Mouse (Mus musculus): ENCODE measurements around the gene Gnat2.

DNA sequence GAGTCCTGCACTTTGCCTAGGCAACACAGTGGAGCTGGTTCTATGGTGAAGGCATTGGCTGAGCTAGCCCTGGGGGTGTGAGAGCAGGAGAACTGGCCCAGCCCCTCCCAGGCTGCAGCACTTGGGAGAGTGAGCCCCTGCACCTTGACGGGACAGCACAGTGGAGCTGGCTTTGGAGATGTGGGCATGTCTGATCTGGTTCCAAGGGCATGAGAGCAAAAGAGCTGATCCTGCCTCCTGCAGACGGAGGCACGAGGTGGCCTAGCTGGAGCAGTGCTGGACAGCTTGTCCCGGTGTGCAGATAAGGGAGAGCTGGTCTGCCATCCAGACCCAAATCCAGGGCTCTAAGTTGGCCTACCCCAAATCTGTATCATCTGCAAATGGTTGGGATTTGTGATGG, 27.9 kb upstream of the Gnat2 start:
- TF ChIP-seq EP300 (IDR thresholded peaks at IDR 0.05; ENCODE audit: low read depth) (no peak), CTCF (IDR thresholded peaks at IDR 0.05; ENCODE audit: low read depth) (no peak)
